Mouse (Mus musculus) Muller cell, postnatal 12 days (primary cell): ENCODE measurements around the gene Scd2.

ENCODE experiments used
- DNase-seq: peaks from one replicate; pipeline ENCODE4 v3.0.0-alpha.2; 2015; ENCODE audit errors: inconsistent ontology term

Gene Scd2

GRCm38 (mm10) chr19:44312007-44312360 lies 18.5 kb downstream of the Scd2 start:
- peak; percentile 93 for DNase-seq

GRCm38 (mm10) chr19:44313066-44313465 lies 19.6 kb downstream of the Scd2 start:
- peak; percentile 48 for DNase-seq

GRCm38 (mm10) chr19:44314327-44314759 lies 20.9 kb downstream of the Scd2 start:
- peak; percentile 79 for DNase-seq

DNA sequence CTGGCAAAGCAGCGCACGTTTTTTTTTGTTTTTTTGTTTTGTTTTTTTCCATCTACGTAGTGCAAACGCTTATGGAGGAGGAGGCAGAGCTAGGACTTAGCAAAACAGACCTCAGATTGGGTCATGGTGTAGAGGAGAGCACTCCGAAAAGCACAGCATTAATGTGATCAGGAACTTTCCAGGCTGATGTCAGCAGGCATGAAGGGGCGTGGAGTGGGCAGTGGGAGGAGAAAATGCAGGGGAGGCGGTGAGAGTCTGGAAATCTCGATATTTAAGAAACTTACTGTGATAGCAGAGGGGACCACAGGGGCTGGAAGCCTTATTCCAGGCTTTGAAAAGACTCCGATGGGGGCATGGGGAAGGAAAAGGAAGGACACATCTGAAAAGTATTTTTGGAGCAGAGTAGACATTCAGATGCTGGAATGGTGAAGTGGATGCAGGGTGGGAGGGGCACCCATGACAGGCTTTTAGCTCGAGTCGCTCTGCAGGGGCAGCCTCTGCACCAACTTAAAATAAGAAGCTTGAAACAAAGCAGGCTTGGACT lies 21.5 kb downstream of the Scd2 start:
- peak; percentile 70 for DNase-seq

- no peak for DNase-seq
Measured at GRCm38 (mm10) chr19:44316752-44317315, 23.4 kb downstream of the Scd2 start.

GRCm38 (mm10) chr19:44317391-44317790 lies 23.9 kb downstream of the Scd2 start:
- DNase-seq, result no peak

GRCm38 (mm10) chr19:44318545-44318944 lies 25.1 kb downstream of the Scd2 start:
- DNase-seq, result no peak

DNA sequence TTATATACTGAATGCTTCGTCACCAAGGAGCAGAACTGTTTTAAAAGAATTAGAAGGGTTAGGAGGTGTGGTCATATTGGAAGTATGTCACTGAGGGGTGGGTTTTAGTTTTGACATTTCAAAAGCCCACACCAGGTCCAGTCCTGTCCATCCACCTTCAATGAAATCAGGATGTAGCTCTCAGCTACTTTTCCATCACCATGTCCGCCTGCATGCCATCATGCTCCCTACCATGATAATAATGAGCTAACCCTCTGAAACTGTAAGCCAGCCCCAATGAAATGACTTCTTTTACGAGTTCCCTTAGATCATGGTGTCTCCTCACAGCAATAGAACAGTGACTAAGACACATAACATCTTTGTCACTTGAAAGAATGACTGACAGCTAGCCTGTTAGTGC lies 26.8 kb downstream of the Scd2 start:
- no peak for DNase-seq

DNA sequence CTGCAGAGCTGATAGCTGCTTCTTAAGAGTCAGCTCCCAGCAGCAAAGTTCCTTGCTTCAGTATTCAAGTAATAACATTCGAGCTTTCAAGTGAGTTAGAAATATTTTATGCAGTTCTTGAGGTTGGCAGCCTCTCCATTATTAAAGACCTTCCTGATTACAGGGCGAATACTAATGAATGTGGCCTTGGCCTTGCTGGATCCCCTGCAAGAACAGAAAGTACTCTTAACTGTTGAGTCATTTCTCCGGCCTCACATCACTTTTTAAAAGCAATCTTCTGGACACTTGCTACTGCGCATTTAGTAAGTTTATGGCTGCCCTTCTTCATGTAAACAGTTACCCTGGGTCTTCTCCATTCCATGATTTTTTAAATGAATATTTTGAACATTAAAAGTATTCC lies 27.7 kb downstream of the Scd2 start:
- DNase-seq, result no peak

- DNase-seq, result no peak
Measured at GRCm38 (mm10) chr19:44321631-44322030, 28.2 kb downstream of the Scd2 start.

DNA sequence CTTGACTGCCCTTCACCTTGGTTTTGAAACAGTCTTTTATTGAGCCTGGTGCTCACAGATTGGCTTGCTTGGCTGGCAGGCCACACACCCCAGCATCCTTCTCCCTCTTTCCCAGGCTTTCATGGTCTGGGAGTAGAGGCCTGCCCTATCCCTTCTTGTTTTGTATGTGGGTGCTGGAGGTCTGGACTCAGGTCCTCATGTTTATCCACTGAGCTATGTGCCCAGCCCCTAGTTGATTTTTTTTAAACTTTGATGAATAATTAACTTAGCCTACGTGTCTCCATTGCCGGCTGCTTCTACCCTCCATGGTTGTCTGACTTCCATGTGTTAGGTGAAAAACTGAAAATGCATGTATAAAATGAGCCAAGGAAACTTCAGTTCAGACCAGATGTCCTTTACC lies 36.1 kb downstream of the Scd2 start:
- DNase-seq, result no peak

DNA sequence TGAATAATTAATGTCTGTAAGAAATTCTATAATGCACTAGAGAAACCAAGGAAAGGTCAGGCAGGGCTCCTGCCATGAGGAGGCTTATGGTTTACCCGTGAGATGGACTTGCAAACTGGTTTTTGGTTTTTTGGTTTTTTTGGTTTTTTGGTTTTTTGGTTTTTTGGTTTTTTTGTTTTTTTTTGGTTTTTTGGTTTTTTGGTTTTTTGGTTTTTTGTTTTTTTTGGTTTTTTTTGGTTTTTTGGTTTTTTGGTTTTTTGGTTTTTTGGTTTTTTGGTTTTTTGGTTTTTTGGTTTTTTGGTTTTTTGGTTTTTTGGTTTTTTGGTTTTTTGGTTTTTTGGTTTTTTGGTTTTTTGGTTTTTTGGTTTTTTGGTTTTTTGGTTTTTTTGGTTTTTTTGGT lies 37.7 kb downstream of the Scd2 start:
- DNase-seq, result peak; percentile 22

DNA sequence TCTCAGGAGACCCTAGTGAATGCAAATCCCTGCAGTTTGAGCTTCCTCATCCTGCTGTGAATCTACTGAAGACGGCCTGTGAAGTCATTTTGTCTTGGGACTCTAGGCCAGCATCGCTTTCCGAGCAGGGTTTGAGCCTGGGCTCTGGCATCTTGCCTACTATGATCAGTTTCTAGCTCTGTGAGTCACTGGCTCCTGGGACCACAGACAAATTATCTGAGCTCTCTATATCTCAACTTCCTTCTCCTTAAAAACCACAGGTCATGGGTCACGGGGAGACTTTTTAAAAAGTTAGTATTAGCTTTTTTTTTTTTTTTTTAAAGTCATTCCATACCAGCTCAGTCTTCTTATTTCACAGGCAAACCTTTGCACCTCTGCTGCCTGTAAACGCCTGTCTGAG lies 38.4 kb downstream of the Scd2 start:
- peak; percentile 62 for DNase-seq

GRCm38 (mm10) chr19:44332326-44332725 lies 38.9 kb downstream of the Scd2 start:
- DNase-seq, result no peak

DNA sequence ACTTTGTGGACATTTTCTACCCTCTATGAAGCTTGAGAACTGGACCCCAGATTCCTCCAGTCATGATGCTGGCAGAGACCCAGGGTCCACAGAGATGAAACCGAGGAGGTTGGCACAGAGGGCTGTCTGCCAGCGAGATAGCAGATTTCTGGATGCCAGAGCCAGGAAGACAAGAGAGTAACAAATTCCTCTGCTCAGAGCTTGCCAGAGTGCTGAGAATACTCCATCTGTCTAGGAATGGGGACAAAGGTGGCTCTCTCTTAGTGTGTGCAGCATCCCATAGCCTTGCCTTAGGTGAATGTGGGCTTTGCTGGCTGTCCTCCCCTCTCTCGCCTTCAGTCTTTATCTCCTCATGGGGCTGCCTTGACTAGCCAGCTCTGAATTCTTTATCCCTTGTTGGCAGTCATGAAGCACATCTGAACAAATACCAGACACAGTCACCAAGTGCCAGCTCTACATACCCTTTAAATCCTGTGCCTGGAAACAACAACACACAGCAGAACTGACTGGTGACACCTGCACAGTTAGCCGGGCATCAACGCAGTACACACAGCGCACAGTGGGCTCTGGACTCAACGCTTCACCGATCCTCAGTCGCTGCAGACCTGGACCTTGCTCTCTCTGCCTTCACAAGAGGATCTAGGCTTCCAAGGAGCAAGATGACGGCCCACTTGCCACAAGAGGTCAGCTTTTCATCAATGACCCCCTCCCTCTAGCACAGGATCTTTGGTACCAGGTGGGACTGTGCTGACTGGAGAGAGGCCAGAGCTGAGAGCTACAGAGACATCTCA lies 39.6 kb downstream of the Scd2 start, which contains the start of gene Scd4:
Gene Scd4, plus strand, starts transcription at position 260 of the 791 bp plus-strand sequence.
- DNase-seq, result peak; percentile 90

DNA sequence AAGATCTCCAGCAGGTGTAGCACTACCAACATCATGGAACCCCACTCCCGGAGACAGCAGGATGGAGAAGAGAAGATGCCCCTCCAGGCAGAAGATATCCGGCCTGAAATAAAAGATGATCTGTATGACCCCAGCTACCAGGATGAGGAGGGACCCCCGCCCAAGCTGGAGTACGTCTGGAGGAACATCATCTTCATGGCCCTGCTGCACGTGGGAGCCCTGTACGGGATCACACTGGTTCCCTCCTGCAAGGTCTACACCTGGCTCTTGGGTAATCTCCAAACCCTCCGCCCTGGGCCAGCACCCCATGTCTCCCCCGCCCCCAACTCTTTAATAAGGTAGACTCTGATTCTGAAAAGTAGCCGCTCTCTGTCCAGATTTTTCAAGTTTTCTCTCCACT lies 40.5 kb downstream of the Scd2 start:
- no peak for DNase-seq

GRCm38 (mm10) chr19:44335876-44336662 lies 42.6 kb downstream of the Scd2 start:
- no peak for DNase-seq

DNA sequence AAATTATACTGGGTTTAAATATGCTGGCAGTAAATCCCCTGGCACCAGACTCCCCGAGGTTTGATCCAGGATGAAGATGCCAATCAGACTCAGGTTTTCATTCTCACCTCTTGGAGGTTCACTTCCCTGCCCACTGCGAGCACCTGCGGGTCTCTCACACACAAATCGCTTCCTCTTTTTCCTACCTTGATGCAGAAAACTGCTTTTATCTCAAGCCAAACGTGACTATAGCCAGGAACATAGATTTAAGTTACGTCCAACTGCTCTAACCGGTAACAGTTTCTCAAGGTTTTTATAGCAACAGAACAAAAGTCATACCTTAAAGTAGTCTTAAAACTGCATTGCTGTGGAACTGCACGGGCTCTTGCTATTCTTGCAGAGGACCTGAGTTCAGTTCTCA lies 56.2 kb downstream of the Scd2 start:
- DNase-seq, result no peak

GRCm38 (mm10) chr19:44351756-44352155 lies 58.3 kb downstream of the Scd2 start:
- no peak for DNase-seq
